Mouse (Mus musculus) forebrain, embryonic 11.5 days (tissue): ENCODE measurements around the gene Cbfb. TPM values are rescaled to one million over a fixed set of nuclear protein-coding genes. Genes with fewer than 3 reads are reported as not detected.
"Not testable (repeated sequence)": the region's sequence is repeated elsewhere in the genome, so short reads cannot be mapped to it uniquely, and the experiment has no call there.

Experiments
- ATAC-seq: fragments of 200-750 bp; cut with Nextera tagmentation; replicated peaks from 2 replicates; pipeline ENCODE4 v1.8.0; 2017; ENCODE audit warnings: moderate TSS enrichment; ENCODE audit not compliant: low FRiP score
- DNase-seq: peaks from one replicate; pipeline ENCODE4 v3.0.0-alpha.2; 2017; ENCODE audit warnings: low spot score
- H3K27ac ChIP-seq: fragments of 300-500 bp; sonication (generic); 2 replicates; pipeline ENCODE4 v1.5.1; 2014; ENCODE audit warnings: low read depth, low read length
- H3K27me3 ChIP-seq: fragments of 300-500 bp; sonication (generic); 2 replicates; pipeline ENCODE4 v1.6.1; 2014; ENCODE audit warnings: mild to moderate bottlenecking, low read length, mixed read lengths; ENCODE audit not compliant: control insufficient read depth, insufficient read depth
- H3K36me3 ChIP-seq: fragments of 300-500 bp; sonication (generic); 2 replicates; pipeline ENCODE4 v1.6.1; 2014; ENCODE audit warnings: mild to moderate bottlenecking, low read length, moderate library complexity, mixed read lengths; ENCODE audit not compliant: control insufficient read depth, insufficient read depth
- H3K4me1 ChIP-seq: fragments of 300-500 bp; sonication (generic); replicated peaks from 2 replicates; pipeline ENCODE4 v1.6.1; 2014; ENCODE audit warnings: low read length, mixed read lengths; ENCODE audit not compliant: control insufficient read depth, insufficient read depth
- H3K4me2 ChIP-seq: fragments of 300-500 bp; sonication (generic); 2 replicates; pipeline ENCODE4 v1.6.1; 2014; ENCODE audit warnings: low read depth, mild to moderate bottlenecking, low read length, moderate library complexity, mixed read lengths; ENCODE audit not compliant: severe bottlenecking
- H3K4me3 ChIP-seq: fragments of 300-500 bp; sonication (generic); 2 replicates; pipeline ENCODE4 v1.5.1; 2014; ENCODE audit warnings: low read depth, low read length
- H3K9ac ChIP-seq: fragments of 300-500 bp; sonication (generic); 2 replicates; pipeline ENCODE4 v1.6.1; 2014; ENCODE audit warnings: low read length
- H3K9me3 ChIP-seq: fragments of 300-500 bp; sonication (generic); 2 replicates; pipeline ENCODE4 v1.6.1; 2016; ENCODE audit warnings: low read length, mixed read lengths; ENCODE audit not compliant: control insufficient read depth
- WGBS: fragments of 180-500 bp; shearing (Covaris S2); extraction: QIAGEN DNeasy Blood & Tissue Kit; methylation state at CpG from one replicate; pipeline ENCODE4 v1.1.7; 2014; 5-methylcytosine and 5-hydroxymethylcytosine counted together
- polyA plus RNA-seq: library from polyadenylated mRNA; unstranded; fragments of >200 nt; fragmentation: Nextera tagmentation; extraction: Ambion mirVana; gene quantifications from 2 replicates; pipeline ENCODE4 v1.2.1, GENCODE M21; 2014

Cbfb gene
- polyA plus RNA-seq, 1 experiment from 2014 or later, result 67.9 TPM

DNA sequence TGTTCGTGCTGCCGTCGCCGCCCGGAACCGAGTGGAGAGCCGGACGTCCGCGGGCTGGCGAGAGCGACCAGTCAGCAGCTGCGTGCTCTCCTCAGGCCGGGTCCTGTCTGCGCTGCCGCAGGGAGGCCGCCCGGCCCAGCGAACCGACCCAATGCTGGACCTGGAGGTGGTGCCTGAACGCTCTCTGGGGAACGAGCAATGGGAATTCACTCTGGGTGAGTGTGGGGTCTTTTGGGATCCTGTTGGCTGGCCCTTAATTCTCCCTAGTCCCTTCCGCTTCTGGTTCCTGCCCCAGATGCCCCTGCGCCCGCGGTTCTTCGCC, 54.8 kb downstream of the Cbfb start:
- Histone ChIP-seq H3K9me3 (no peaks in the 10 kb centered on the region), H3K36me3 (no peaks in the 10 kb centered on the region), H3K4me3 (peak overlapping the region; percentile 91), H3K9ac (peak overlapping the region; percentile 89), H3K27me3 (no peaks in the 10 kb centered on the region), H3K4me1 (peaks cover 5% of the 10 kb centered on the region), H3K4me2 (peak overlapping the region; percentile 85), H3K27ac (0 out of 2 replicates have a peak overlapping the region, but pooled peaks have one; percentile 46)
- no peak for DNase-seq
- ATAC-seq, result no peak
- under 1% methylated on average over 27 of the region's 27 CpGs for WGBS

- 38% methylated on average over 6 of the region's 6 CpGs for WGBS
- Histone ChIP-seq H3K9ac (peak overlapping the region; percentile 89), H3K4me1 (peaks cover 5% of the 10 kb centered on the region), H3K27me3 (no peaks in the 10 kb centered on the region), H3K9me3 (no peaks in the 10 kb centered on the region), H3K27ac (no peak overlapping the region), H3K4me3 (peak overlapping the region; percentile 91), H3K4me2 (peak overlapping the region; percentile 85), H3K36me3 (no peaks in the 10 kb centered on the region)
- no peak for DNase-seq
- no peak for ATAC-seq
Observed at GRCm38 (mm10) chr8:105225917-105226316, 55.4 kb downstream of the Cbfb start.

DNA sequence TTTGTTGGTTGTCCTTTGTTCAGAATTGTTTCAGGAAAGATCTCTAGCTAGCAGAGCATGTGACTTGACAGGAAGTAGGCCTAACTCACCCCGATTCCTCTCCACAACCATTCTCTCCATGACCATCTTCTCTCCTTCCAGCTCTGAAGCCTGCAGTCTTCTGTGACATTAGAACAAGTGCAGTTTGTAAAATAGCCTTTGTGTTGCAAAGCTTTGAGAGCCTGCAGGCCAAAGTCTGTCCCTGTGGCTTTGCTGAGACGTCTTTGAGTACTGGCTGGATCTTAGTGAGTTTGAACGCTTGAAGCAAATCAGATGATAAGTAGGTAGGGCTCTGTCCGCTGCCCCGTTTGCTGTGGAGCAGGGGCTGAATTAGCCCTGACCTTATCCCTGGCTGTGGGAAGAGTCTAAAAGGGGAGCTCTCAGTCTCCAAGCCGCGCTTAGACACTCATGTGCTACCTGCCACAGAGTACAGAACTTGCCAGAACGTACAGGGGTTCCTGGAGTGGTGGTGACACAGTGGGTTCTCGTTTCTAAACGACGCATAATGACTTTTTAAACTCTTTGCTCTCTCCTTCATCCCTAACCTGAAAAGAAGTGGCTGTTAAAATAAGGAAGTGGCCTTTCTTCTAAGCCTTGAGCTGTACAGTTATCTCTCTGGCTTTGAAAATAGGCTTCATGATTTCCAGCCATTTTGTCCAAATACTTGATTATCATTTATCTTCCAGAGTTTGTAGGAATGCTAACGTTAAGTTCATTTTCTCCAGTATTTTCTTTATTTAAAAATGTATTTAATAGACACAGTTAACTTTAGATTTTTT, 61.2 kb downstream of the Cbfb start:
- DNase-seq (no peak), ATAC-seq (no peak)
- WGBS, result 87% methylated on average over 12 of the region's 12 CpGs
- Histone ChIP-seq H3K4me3 (no peak overlapping the region), H3K27me3 (no peaks in the 10 kb centered on the region), H3K36me3 (no peaks in the 10 kb centered on the region), H3K27ac (no peak overlapping the region), H3K4me2 (no peak overlapping the region), H3K9ac (no peak overlapping the region), H3K4me1 (no peaks in the 10 kb centered on the region), H3K9me3 (no peaks in the 10 kb centered on the region)

DNA sequence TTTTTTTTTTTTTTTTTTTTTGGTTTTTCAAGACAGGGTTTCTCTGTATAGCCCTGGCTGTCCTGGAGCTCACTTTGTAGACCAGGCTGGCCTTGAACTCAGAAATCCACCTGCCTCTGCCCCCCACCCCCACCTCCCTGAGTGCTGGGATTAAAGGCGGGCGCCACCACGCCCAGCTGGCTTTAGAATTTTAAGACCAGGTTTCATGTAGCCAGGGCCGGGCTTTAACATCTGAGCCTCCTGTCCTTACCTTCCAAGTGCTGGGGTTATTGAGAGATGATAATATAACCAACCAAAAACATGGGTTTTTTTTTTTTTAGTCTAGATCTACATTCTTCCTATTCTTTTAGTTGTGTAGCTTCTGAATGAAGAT, 61.8 kb downstream of the Cbfb start:
- H3K4me3 ChIP-seq, H3K9ac ChIP-seq, DNase-seq, H3K4me1 ChIP-seq, H3K36me3 ChIP-seq, ATAC-seq, H3K4me2 ChIP-seq, H3K9me3 ChIP-seq, H3K27ac ChIP-seq, H3K27me3 ChIP-seq: not testable (repeated sequence)
- WGBS, result 95% methylated on average over 4 of the region's 4 CpGs

DNA sequence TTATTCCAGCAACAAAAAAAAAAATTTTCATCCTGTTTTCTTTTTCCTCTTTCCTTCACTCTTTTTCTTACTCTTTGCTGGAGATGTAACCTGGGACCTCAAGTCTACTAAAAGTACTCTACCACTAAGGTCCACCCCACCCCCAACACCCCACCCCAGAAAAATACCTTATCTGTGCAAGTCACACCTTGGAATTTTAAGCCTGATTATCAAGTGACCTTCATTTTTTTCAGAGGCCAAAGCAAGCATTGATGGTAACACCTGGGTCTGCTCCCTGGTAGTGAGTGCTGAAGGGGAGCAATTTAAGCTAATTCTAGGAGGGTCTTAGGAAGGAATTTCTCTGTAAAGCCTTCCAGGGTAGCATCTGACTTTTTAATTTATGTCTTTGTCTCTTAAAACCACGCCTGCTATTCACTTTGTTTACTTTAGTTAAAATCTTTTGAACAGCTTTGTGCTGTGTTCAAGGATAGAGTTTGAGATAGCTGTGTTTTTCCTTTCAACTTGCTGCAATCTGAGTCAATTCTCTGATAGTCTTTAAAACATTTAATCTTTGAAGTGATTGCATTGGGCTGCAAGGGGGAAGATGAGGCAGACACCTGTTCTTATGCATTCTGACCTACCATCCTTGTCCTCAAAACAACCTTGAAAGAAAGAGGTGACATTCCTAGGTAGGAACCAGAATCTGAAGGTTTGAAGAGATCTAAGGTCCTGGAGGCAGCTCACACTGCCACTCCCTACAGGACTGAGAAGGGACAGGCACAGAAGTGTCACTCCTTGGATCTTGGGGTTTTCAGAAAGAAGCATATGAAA, 62.9 kb downstream of the Cbfb start:
- no peak overlapping the region for H3K9ac ChIP-seq
- no peak overlapping the region for H3K4me2 ChIP-seq
- WGBS, result 70% methylated on average over 1 of the region's 1 CpGs
- no peaks in the 10 kb centered on the region for H3K4me1 ChIP-seq
- DNase-seq (no peak), ATAC-seq (no peak)
- no peaks in the 10 kb centered on the region for H3K36me3 ChIP-seq
- no peaks in the 10 kb centered on the region for H3K27me3 ChIP-seq
- no peaks in the 10 kb centered on the region for H3K9me3 ChIP-seq
- H3K4me3 ChIP-seq, result no peak overlapping the region
- H3K27ac ChIP-seq, result no peak overlapping the region

- Histone ChIP-seq H3K36me3 (no peaks in the 10 kb centered on the region; the same call in 1 of the 2 replicates), H3K9me3 (no peaks in the 10 kb centered on the region), H3K4me1 (no peaks in the 10 kb centered on the region), H3K4me3 (no peak overlapping the region), H3K27ac (no peak overlapping the region), H3K9ac (no peak overlapping the region), H3K27me3 (no peaks in the 10 kb centered on the region), H3K4me2 (no peak overlapping the region)
- ATAC-seq (no peak), DNase-seq (no peak)
- WGBS, result 82% methylated on average over 1 of the region's 1 CpGs
Observed at GRCm38 (mm10) chr8:105235206-105235605, 64.7 kb downstream of the Cbfb start.

GRCm38 (mm10) chr8:105237442-105238142, 67.1 kb downstream of the Cbfb start:
- Histone ChIP-seq H3K27me3 (no peaks in the 10 kb centered on the region), H3K9me3 (no peaks in the 10 kb centered on the region), H3K4me2 (no peak overlapping the region), H3K9ac (no peak overlapping the region), H3K27ac (no peak overlapping the region), H3K36me3 (peaks cover 2% of the 10 kb centered on the region; the same call in 1 of the 2 replicates), H3K4me1 (no peaks in the 10 kb centered on the region), H3K4me3 (no peak overlapping the region)
- DNase-seq, result no peak
- WGBS, result 93% methylated on average over 14 of the region's 14 CpGs
- no peak for ATAC-seq

DNA sequence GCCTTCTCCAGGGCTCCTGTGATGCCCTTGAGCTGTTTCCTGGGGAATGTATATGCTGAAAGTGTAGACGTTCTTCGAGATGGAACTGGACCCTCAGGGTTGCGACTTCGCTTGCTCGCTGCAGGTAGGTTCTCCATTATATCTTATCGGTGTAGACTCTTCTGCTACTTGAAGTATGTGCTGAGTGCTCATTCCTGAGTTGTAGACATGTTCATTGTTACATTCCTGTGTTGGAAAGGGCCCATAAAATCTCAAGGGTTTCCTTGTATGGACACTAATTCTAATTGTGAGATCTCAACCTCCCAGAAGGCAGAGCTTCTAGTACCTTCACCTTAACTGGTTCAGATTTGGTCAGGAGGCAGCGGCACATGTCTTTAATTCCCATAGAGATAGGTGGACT, 70.5 kb downstream of the Cbfb start:
- Histone ChIP-seq H3K36me3 (peaks cover 2% of the 10 kb centered on the region; the same call in 1 of the 2 replicates), H3K4me1 (no peaks in the 10 kb centered on the region), H3K4me2 (no peak overlapping the region), H3K9ac (no peak overlapping the region), H3K27ac (no peak overlapping the region), H3K9me3 (no peaks in the 10 kb centered on the region), H3K27me3 (no peaks in the 10 kb centered on the region), H3K4me3 (no peak overlapping the region)
- ATAC-seq, result no peak
- 97% methylated on average over 7 of the region's 7 CpGs for WGBS
- no peak for DNase-seq
